Mouse (Mus musculus) heart, postnatal 36 days (tissue): ENCODE measurements around the gene Slc25a5. TPM values are rescaled to one million over a fixed set of nuclear protein-coding genes. Genes with fewer than 3 reads are reported as not detected.
"Not testable (repeated sequence)": the region's sequence is repeated elsewhere in the genome, so short reads cannot be mapped to it uniquely, and the experiment has no call there.

Experiments used
- DNase-seq, 2 experiments: peaks; one replicate each; pipeline ENCODE4 v3.0.0; 2021 to 2022
- intact Hi-C: fragments of 180-260 bp; cut with DNase I; formaldehyde crosslinking; loops from one replicate; pipeline ENCODE4 v1.15.1; 2025
- total RNA-seq, 2 experiments: library from RNA; stranded (reverse); gene quantifications; 2 replicates each; pipeline ENCODE4 v1.2.3; 2021

The Slc25a5 gene
- total RNA-seq, 2 experiments from 2014 or later: 374 to 455 TPM

DNA sequence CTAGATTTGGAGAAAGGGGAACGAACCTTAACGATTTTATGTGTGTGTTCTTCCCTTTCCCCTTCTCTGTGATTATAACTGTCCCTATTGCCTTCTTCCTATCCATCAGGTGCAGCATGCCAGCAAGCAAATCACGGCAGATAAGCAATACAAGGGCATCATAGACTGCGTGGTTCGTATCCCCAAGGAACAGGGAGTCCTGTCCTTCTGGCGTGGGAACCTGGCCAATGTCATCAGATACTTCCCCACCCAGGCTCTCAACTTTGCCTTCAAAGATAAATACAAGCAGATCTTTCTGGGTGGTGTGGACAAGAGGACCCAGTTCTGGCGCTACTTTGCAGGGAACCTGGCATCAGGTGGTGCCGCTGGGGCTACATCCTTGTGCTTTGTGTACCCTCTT lies 1.3 kb downstream of the Slc25a5 start:
- not testable (repeated sequence) for DNase-seq
- intact Hi-C loops: loop anchor here (1.0 to 10.0 kb wide), 4 partner anchors 12 to 288 kb away; partner anchors contain the start of genes C330007P06Rik and Rpl39

DNA sequence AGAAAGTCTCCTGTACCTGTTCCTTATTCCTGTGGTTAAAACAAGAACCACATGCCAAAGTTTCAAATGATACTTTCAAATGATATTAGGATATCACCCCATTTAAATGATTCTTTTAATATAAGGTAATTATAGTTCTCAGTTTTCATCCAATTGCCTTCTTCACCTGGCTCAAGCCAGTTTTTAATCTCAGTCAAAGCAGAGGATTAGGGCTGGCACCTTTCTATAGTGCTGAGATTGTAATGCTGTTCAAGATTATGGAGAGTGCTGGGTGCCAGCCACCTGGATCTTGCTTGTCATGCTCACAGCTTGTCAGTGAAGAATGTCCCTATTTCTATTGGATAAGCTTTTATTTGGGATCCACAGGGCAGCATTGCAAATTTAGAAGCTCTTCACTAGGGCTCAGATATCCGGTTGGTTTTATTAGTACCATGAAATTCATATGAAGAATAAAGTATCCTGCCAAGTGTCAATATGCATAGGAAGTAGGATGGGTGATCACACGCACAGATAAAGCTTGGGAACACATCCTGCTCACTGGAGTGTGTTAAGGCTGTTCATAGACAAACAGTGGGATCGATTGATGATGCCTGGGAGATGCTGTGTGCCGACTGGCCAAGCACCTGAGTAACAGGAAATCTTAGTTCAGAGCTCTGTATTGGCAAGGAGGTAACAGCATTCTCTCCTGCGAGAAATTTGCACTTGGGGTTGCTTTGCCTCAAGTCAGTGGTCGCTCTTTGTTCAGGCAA lies 3.9 kb downstream of the Slc25a5 start:
- intact Hi-C loops: loop anchor here (5.0 to 10.0 kb wide), 2 partner anchors 37 to 285 kb away; partner anchors contain the start of gene Rpl39
- no peak for DNase-seq

DNA sequence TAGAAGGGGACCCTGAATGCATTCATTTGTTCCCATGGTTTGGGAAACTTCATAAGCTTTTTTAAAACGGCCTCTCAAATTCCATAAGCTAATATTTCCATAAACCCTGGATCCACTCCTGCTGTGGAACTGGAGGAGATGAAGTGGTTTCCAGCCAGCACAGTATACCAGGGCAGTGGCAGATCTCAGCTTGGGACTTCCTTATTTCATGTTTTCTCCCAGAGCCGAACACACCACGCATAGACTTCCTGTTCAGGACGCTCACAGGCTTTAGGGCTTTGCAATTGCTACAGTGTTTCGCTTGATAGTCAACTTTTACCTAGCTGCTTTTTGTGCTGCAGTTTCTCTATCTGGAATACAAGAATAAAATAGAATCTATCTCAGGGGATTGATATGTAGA lies 7.7 kb downstream of the Slc25a5 start:
- DNase-seq: no peak
- intact Hi-C loops: no loop called here

- peak; percentile 34 to 38 for DNase-seq
- intact Hi-C loops: no loop called here
Observed at GRCm38 (mm10) chrX:36804196-36804595, 8.7 kb downstream of the Slc25a5 start.

DNA sequence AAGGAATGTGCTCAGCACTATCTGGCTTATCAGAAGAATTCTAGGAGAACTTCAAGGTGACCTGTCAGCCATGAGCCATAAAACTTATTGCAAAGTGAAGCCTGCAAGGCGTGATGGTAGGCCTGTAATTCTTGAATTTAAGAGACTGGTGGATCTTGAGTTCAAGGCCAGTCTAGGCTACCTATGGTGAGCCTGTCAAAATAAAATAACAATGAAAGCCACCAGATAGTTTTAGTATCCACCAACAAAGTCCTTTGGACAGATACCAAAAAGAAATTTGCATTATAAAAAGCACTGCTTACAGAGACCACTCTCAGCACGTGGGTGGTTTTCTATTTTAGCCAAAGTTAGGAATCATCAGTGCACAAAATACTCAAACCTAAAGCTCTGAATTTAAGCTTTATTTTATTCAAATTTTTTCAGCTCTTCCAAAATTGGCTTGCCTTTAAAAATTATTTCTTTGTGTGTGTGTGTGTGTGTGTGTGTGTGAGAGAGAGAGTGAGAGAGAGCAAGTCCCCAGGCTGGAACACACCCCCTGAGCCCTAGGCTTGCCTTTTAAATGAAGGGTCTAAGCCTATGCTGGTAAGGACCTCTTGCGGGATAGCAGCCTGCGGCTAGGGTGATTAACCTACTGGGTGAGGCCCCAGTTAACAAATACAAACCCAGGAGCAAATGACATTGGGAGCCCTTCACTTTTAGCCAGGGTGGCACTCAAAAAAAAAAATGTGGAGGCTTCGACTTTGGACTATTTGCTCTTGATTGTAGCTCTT lies 10.2 kb downstream of the Slc25a5 start:
- intact Hi-C loops: no loop called here
- DNase-seq: no peak

GRCm38 (mm10) chrX:36807360-36808317 lies 12.2 kb downstream of the Slc25a5 start:
- intact Hi-C loops: loop anchor here (1.0 kb wide), 1 partner anchor 11 kb away; no protein-coding TSS in a partner anchor
- DNase-seq: peak; percentile 86 to 87

GRCm38 (mm10) chrX:36808318-36808683 lies 12.8 kb downstream of the Slc25a5 start:
- DNase-seq: no peak
- intact Hi-C loops: loop anchor here (1.0 kb wide), 1 partner anchor 12 kb away; no protein-coding TSS in a partner anchor

DNA sequence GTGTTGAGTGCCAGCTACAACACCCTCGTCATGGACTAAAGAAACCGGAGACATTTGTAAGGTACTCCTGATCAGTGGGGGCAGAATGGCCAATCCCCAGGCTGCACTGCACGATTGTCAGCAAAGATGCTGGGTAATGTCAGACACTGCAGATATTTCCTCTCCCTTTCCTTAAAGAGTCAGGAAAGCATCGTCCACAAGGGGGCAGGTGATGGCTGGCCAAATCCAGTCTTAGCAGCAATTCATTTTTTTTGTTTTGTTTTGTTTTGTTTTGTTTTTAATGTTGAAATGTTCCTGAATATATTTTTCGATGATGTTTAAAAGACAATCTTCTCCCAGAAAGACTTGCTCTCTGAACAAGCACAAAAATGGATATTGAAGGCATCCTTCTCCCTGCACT lies 15.9 kb downstream of the Slc25a5 start:
- intact Hi-C loops: loop anchor here (10.0 kb wide), 1 partner anchor 167 kb away; the partner anchor contains the start of gene Akap17b
- DNase-seq: no peak

DNA sequence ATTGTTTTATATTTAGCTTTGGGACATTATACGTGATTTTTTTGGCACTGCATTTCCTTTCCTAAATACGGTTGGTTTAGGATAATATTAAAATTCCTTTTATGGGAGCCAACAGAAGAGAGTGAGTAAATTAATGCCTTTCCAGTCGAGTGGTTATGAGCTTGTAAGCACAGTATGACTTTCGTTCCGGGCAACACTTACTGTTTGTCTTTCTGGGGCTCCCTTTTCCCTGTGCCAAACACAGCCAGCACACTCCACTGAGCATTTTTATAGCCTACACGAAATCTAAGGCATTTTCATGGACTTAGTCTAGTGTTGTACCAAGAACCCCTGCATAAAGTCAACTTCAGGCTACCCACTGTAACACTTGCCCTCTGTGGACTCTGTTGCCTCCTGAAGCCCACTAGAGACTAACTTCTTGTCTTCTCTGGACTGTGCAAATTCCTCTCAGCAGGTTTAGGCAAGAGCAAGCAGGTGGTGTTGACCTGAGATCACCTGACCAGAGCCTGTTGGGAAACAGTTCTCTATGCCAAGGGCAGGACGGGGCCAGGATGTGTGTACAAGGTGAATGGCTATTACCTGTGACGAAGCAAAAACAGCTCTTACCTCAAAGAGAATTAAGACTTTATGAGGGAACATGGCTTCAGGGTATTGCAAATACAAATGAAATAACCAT lies 18.8 kb downstream of the Slc25a5 start:
- intact Hi-C loops: loop anchor here (10.0 kb wide), 1 partner anchor 169 kb away; the partner anchor contains the start of gene Akap17b
- no peak for DNase-seq

DNA sequence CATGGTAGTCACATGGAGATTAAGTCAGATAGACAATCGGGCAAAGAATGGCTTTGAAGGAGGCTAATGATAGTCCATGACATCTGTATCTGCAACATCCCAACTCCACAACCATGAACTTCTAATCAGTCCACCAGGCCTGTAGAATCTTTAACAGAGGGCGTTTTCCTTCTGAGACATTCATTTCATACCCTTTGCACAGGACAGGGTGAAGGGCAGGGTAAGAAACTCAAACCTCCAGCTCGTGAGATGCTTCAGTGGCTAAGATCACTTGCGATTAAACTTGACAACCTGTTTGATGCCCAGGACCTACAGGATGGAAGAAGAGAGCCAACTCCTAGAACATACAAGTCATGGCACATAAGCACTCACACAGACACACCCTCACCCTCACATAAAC lies 19.6 kb downstream of the Slc25a5 start:
- no peak for DNase-seq
- intact Hi-C loops: loop anchor here (10.0 kb wide), 1 partner anchor 170 kb away; the partner anchor contains the start of gene Akap17b

DNA sequence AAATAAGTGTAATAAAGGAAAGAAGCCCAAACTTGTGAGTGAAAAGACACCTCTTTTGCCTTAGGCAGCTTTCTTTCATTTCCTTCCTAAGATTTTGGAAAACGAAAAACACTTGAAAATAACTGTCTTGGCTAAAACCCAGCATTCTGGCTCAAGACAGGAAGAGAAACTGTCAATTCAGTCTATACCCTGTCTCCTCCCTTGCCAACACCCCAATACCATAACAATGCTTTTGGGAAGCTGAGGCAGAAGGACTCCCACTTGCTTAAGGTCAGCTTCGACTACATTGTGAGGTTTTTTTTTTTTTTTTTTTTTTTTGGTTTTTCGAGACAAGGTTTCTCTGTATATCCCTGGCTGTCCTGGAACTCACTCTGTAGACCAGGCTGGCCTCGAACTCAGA lies 20.0 kb downstream of the Slc25a5 start:
- intact Hi-C loops: loop anchor here (10.0 kb wide), 1 partner anchor 171 kb away; the partner anchor contains the start of gene Akap17b
- DNase-seq: no peak

- intact Hi-C loops: loop anchor here (10.0 kb wide), 1 partner anchor 172 kb away; the partner anchor contains the start of gene Akap17b
- no peak for DNase-seq
Observed at GRCm38 (mm10) chrX:36816368-36816899, 21.0 kb downstream of the Slc25a5 start.

DNA sequence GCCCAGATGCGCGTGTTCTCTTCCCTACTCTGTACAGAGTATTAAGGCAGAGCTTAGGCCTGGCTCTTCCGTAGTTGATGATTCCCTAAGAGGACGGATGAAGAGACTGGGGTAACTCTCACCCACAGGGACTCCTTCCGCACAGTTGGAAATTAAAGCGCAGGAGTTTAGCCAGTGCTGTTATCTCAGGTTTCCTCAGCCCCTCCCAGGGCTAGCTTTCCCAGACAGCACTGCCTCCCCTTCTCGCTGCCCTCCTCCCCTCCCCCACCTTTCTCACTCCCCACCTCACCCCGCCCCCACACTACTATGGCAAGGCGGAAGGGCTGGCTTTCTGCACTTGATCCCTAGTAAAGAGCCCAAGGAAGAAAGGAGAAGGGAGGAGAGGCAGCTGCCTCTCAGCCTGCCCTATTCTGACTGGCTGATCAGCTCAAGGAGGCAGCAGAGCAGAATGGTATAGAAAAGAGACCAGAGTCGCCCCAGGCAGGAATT lies 21.5 kb downstream of the Slc25a5 start:
- intact Hi-C loops: loop anchor here (10.0 kb wide), 1 partner anchor 172 kb away; the partner anchor contains the start of gene Akap17b
- no peak for DNase-seq

- DNase-seq: no peak
- intact Hi-C loops: loop anchor here (10.0 kb wide), 1 partner anchor 175 kb away; the partner anchor contains the start of gene Akap17b
Observed at GRCm38 (mm10) chrX:36819575-36819974, 24.1 kb downstream of the Slc25a5 start.

- peak; percentile 37 to 52 for DNase-seq
- intact Hi-C loops: loop anchor here (1.0 kb wide), 1 partner anchor 58 kb away; no protein-coding TSS in a partner anchor
Observed at GRCm38 (mm10) chrX:36820201-36820600, 24.8 kb downstream of the Slc25a5 start.

- no peak for DNase-seq
Observed at GRCm38 (mm10) chrX:36823932-36824711, 28.7 kb downstream of the Slc25a5 start.

GRCm38 (mm10) chrX:36825032-36825431 lies 29.6 kb downstream of the Slc25a5 start:
- intact Hi-C loops: no loop called here
- no peak for DNase-seq

More at GRCm38 (mm10) chrX:36823932-36824711, 28.7 kb downstream of the Slc25a5 start:
- intact Hi-C loops: no loop called here

DNA sequence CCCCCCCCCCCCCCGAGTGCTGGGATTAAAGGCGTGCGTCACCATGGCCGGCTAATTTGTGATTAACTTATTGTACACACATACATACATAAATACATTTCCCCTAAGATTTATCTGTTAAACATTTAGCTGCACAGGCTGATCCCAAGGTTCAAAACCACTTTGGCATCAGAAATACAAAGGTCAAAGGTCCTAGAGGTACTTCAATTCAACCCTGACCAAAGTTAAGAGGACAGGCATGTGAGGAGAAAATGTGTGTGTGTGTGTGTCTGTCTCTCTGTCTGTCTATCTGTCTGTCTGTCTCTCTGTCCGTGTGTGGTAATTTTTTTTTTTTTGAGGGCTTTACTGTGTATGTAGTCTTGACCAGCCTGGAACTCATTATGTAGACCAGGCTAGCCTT lies 31.4 kb downstream of the Slc25a5 start:
- intact Hi-C loops: no loop called here
- DNase-seq: no peak
